ENCODE assay signal across 8 mouse cellular contexts in the genomic region with DNA sequence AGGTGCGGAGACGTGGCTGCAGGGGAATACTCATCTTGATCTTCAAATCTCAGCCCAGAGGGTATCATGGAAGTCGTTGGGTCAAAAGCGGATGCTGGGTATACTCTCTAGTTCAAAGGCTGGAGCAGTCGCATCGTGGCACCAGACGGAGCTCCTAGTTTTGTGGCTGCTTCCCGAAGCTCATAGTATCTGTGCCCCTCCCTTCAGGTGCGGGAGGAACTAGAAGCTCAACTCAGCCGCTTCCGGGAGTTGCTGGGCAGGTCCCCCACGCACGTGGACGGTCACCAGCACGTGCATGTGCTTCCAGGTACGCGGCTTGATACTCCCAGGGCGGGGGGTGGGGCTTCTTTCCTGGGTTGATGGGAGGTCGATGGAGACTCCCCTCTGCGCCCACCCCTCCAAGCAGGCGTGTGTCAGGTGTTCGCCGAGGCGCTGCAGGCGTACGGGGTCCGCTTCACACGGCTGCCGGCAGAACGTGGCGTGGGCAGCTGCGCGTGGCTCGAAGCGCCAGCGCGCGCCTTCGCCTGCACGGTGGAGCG. TPM values are rescaled to one million over a fixed set of nuclear protein-coding genes. Genes with fewer than 3 reads are reported as not detected.
DNase-seq lines count a peak whose midpoint lies in the region; ATAC-seq and TF ChIP-seq lines count a peak whose summit lies in the region.

No protein-coding gene starts in this region.

- H3K36me3 ChIP-seq in forebrain, embryonic 16.5 days (ENCODE audit: control insufficient read depth, insufficient read depth) = 0 out of 2 replicates have a peak, but pooled peaks cover 4% of the 10 kb centered on the region
- H3K36me3 ChIP-seq in megakaryocyte, embryonic 14.5 days (replicated peaks; ENCODE audit: low read length) = peaks cover 28% of the 10 kb centered on the region
- H3K36me3 ChIP-seq in small intestine, adult 2 months (ENCODE audit: control insufficient read depth, insufficient read depth, low read length) = peaks cover under 1% of the 10 kb centered on the region; the same call in 1 of the 2 replicates

- ATAC-seq in forebrain, embryonic 16.5 days = peak; percentile 35

- no peaks in the 10 kb centered on the region; the same call in 1 of the 2 replicates for H3K4me1 ChIP-seq in bone marrow, adult 2 months (ENCODE audit: control insufficient read depth, insufficient read depth, low read length)
- H3K4me1 ChIP-seq in forebrain, embryonic 16.5 days (replicated peaks; ENCODE audit: control insufficient read depth, insufficient read depth, low read length) = peaks cover 14% of the 10 kb centered on the region
- peaks cover 63% of the 10 kb centered on the region for H3K4me1 ChIP-seq in megakaryocyte, embryonic 14.5 days
- H3K4me1 ChIP-seq in small intestine, adult 2 months (ENCODE audit: control insufficient read depth, insufficient read depth, insufficient read length, low read length) = peaks cover 27% of the 10 kb centered on the region

- H3K9me3 ChIP-seq in forebrain, embryonic 16.5 days (ENCODE audit: control insufficient read depth, low read length) = no peaks in the 10 kb centered on the region
- H3K9me3 ChIP-seq in megakaryocyte, embryonic 14.5 days = no peaks in the 10 kb centered on the region

- peak; percentile 23 for DNase-seq in left cerebral cortex, adult 11 months (ENCODE audit: low spot score)
- DNase-seq in left cerebral cortex, adult 9 months (ENCODE audit: low spot score in 2 of 2) = no peak
- peak; percentile 10 to 22 for DNase-seq in layer of hippocampus, postnatal 25 days (ENCODE audit: extremely low spot score in 1 of 2, low spot score in 1 of 2)
- DNase-seq in ovary, postnatal 10 days (ENCODE audit: low spot score) = no peak

- H3K4me3 ChIP-seq in bone marrow, adult 2 months (replicated peaks; ENCODE audit: control insufficient read depth, low read depth, low read length) = peak overlapping the region; percentile 79
- peak overlapping the region; percentile 65 for H3K4me3 ChIP-seq in forebrain, embryonic 16.5 days (replicated peaks; ENCODE audit: low read length)
- H3K4me3 ChIP-seq in megakaryocyte, embryonic 14.5 days (replicated peaks) = peak overlapping the region; percentile 92
- H3K4me3 ChIP-seq in small intestine, adult 2 months (ENCODE audit: low read depth, low read length) = peak overlapping the region; percentile 77

- H3K27ac ChIP-seq in bone marrow, adult 2 months (ENCODE audit: control insufficient read depth, insufficient read depth, low read depth, low read length, poor library complexity) = no peak overlapping the region
- no peak overlapping the region for H3K27ac ChIP-seq in forebrain, embryonic 16.5 days (ENCODE audit: low read length)
- peak overlapping the region; percentile 44 for H3K27ac ChIP-seq in small intestine, adult 2 months (ENCODE audit: insufficient read depth, low read depth, low read length)

- WGBS in bone marrow, adult 2 months = 2% methylated on average over 41 of the region's 41 CpGs
- under 1% methylated on average over 41 of the region's 41 CpGs for WGBS in forebrain, embryonic 16.5 days
- 1% methylated on average over 41 of the region's 41 CpGs for WGBS in small intestine, adult 2 months

- H3K9ac ChIP-seq in forebrain, embryonic 16.5 days (replicated peaks; ENCODE audit: low read depth, low read length) = peak overlapping the region; percentile 60

- H3K4me2 ChIP-seq in forebrain, embryonic 16.5 days (ENCODE audit: low read length) = peak overlapping the region; percentile 69

- TF ChIP-seq CTCF in bone marrow, adult 2 months (IDR thresholded peaks at IDR 0.05; ENCODE audit: control insufficient read depth, insufficient read depth, low read length) = no peak; the same call in 1 of the 2 replicates
- no peak for TF ChIP-seq CTCF in small intestine, adult 2 months (IDR thresholded peaks at IDR 0.05; ENCODE audit: extremely low read depth, insufficient read length, insufficient replicate concordance, low read depth, low read length)

- no peaks in the 10 kb centered on the region for H3K27me3 ChIP-seq in forebrain, embryonic 16.5 days (replicated peaks; ENCODE audit: control insufficient read depth, insufficient read depth, low read length)
- H3K27me3 ChIP-seq in megakaryocyte, embryonic 14.5 days (replicated peaks) = peaks cover 2% of the 10 kb centered on the region
- H3K27me3 ChIP-seq in small intestine, adult 2 months (ENCODE audit: control insufficient read depth, insufficient read depth, low read length) = no peaks in the 10 kb centered on the region

- TF ChIP-seq POLR2A in bone marrow, adult 2 months (IDR thresholded peaks at IDR 0.05; ENCODE audit: borderline replicate concordance, control insufficient read depth, low read depth, low read length) = no peak
- TF ChIP-seq POLR2A in small intestine, adult 2 months (IDR thresholded peaks at IDR 0.05; ENCODE audit: low read depth, low read length) = peak; percentile 28; the same call in 1 of the 2 replicates

RNA-seq across cellular contexts. Expression of a gene that starts 0.4 kb away (rescaled TPM):
- polyA plus RNA-seq in bone marrow, adult 2 months (2011; ENCODE audit: insufficient read depth, insufficient read length, low replicate concordance, missing spikeins) = 0.61 and 1.8 TPM in 2 replicates
- 1.7 and 2.4 TPM in 2 replicates for polyA plus RNA-seq in forebrain, embryonic 16.5 days (2015; fragmentation: Nextera tagmentation; extraction: Ambion mirVana)
- total RNA-seq in layer of hippocampus, postnatal 25 days (2021) = 1 to 10 TPM; 2.1 to 2.2 TPM
- 2.3 and 4.8 TPM in 2 replicates for polyA plus RNA-seq in megakaryocyte, embryonic 14.5 days (2012; ENCODE audit: insufficient read depth, low replicate concordance)
- polyA plus RNA-seq in small intestine, adult 2 months (2012; rRNA removed) = 7.1 and 17.2 TPM in 2 replicates

RNA-seq across cellular contexts. Expression of a gene that starts 3.0 kb away (rescaled TPM):
- 2.9 and 5.4 TPM in 2 replicates for polyA plus RNA-seq in bone marrow, adult 2 months (2011; ENCODE audit: insufficient read depth, insufficient read length, low replicate concordance, missing spikeins)
- 26.2 and 32.9 TPM in 2 replicates for polyA plus RNA-seq in forebrain, embryonic 16.5 days (2015; fragmentation: Nextera tagmentation; extraction: Ambion mirVana)
- total RNA-seq in layer of hippocampus, postnatal 25 days (2021) = 10 to 100 TPM; 27.7 to 31.8 TPM
- polyA plus RNA-seq in megakaryocyte, embryonic 14.5 days (2012; ENCODE audit: insufficient read depth, low replicate concordance) = 40.2 and 205 TPM in 2 replicates
- polyA plus RNA-seq in small intestine, adult 2 months (2012; rRNA removed) = 44.4 and 69.7 TPM in 2 replicates

RNA-seq across cellular contexts. Expression of a gene that starts 15.3 kb away (rescaled TPM):
- 10.8 and 28.0 TPM in 2 replicates for polyA plus RNA-seq in bone marrow, adult 2 months (2011; ENCODE audit: insufficient read depth, insufficient read length, low replicate concordance, missing spikeins)
- polyA plus RNA-seq in forebrain, embryonic 16.5 days (2015; fragmentation: Nextera tagmentation; extraction: Ambion mirVana) = 36.8 and 40.3 TPM in 2 replicates
- total RNA-seq in layer of hippocampus, postnatal 25 days (2021) = 10 to 100 TPM; 16.4 to 27.1 TPM
- 250 and 345 TPM in 2 replicates for polyA plus RNA-seq in megakaryocyte, embryonic 14.5 days (2012; ENCODE audit: insufficient read depth, low replicate concordance)
- 109 and 121 TPM in 2 replicates for polyA plus RNA-seq in small intestine, adult 2 months (2012; rRNA removed)

RNA-seq across cellular contexts. Expression of a gene that starts 22.5 kb away (rescaled TPM):
- 15.1 and 23.6 TPM in 2 replicates for polyA plus RNA-seq in bone marrow, adult 2 months (2011; ENCODE audit: insufficient read depth, insufficient read length, low replicate concordance, missing spikeins)
- polyA plus RNA-seq in forebrain, embryonic 16.5 days (2015; fragmentation: Nextera tagmentation; extraction: Ambion mirVana) = 18.4 and 21.2 TPM in 2 replicates
- 1 to 10 TPM in 1 of 2 experiments, not detected in 1; 1.0 TPM for total RNA-seq in layer of hippocampus, postnatal 25 days (2021)
- polyA plus RNA-seq in megakaryocyte, embryonic 14.5 days (2012; ENCODE audit: insufficient read depth, low replicate concordance) = 7.5 and 24.0 TPM in 2 replicates
- 3.4 and 9.1 TPM in 2 replicates for polyA plus RNA-seq in small intestine, adult 2 months (2012; rRNA removed)

RNA-seq across cellular contexts. Expression of a gene that starts 36.4 kb away (rescaled TPM):
- polyA plus RNA-seq in bone marrow, adult 2 months (2011; ENCODE audit: insufficient read depth, insufficient read length, low replicate concordance, missing spikeins) = 54.0 and 99.6 TPM in 2 replicates
- 158 and 182 TPM in 2 replicates for polyA plus RNA-seq in forebrain, embryonic 16.5 days (2015; fragmentation: Nextera tagmentation; extraction: Ambion mirVana)
- total RNA-seq in layer of hippocampus, postnatal 25 days (2021) = 100 to 1,000 TPM in 1 of 2 experiments, 10 to 100 TPM in 1; 86.7 to 102 TPM
- 65.8 and 76.6 TPM in 2 replicates for polyA plus RNA-seq in megakaryocyte, embryonic 14.5 days (2012; ENCODE audit: insufficient read depth, low replicate concordance)
- 30.2 and 69.4 TPM in 2 replicates for polyA plus RNA-seq in small intestine, adult 2 months (2012; rRNA removed)

Comparison
In these comparisons a context has a peak if more than half of its experiments do, and no peak if none do; other contexts are left out.
1. DNase-seq: peak in left cerebral cortex, adult 11 months (single experiment) and layer of hippocampus, postnatal 25 days (2 of 2); none in left cerebral cortex, adult 9 months (0 of 2) and ovary, postnatal 10 days (single experiment).
2. Peak in every context shown above with its lines, with median percentiles within 50 percentile points of each other: H3K4me3 ChIP-seq.